Mouse (Mus musculus): ENCODE measurements around the gene Ahcyl2.

DNA sequence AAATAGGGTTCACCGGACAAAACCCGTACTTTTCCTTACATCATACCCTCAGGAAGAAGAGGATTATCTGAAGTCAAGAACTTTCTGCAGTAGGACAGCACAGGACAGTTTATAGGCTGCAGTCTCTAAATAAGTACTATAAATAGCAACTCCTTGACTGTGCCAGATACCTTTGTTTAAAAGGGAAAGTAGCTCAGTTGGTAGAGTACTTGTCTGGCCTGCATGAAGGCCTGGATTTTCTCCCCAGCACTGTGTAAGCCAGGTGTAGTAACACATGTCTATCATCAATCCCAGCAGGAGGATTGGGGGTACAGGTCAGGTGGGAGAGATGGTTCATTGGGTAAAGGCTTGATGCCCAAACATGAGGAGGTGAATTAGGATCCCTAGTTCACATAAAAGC is 114.1 kb downstream of the Ahcyl2 start:
- TF ChIP-seq CTCF (IDR thresholded peaks at IDR 0.05; ENCODE audit: extremely low read depth, insufficient read depth, low read length) (no peak), POLR2A (IDR thresholded peaks at IDR 0.05; ENCODE audit: extremely low read depth, insufficient read depth, low read length) (no peak)

All from cortical plate, adult 2 months (tissue).